Mouse (Mus musculus) intestine, embryonic 15.5 days (tissue): ENCODE measurements around the gene Ptprk. TPM values are rescaled to one million over a fixed set of nuclear protein-coding genes. Genes with fewer than 3 reads are reported as not detected.
A peak's percentile ranks its signal among the peaks of the same experiment; 100 is the strongest.

ENCODE experiments used
- ATAC-seq: fragments of 200-750 bp; cut with Nextera tagmentation; 2 replicates; pipeline ENCODE4 v1.8.0; 2017; ENCODE audit warnings: moderate TSS enrichment, moderate library complexity
- H3K27ac ChIP-seq: fragments of 300-500 bp; sonication (generic); 2 replicates; pipeline ENCODE4 v1.5.1; 2015; ENCODE audit warnings: mild to moderate bottlenecking, inconsistent platforms
- H3K27me3 ChIP-seq: fragments of 300-500 bp; sonication (generic); replicated peaks from 2 replicates; pipeline ENCODE4 v1.6.1; 2015; ENCODE audit warnings: inconsistent platforms
- H3K36me3 ChIP-seq: fragments of 300-500 bp; sonication (generic); 2 replicates; pipeline ENCODE4 v1.6.1; 2015; ENCODE audit warnings: inconsistent platforms
- H3K4me1 ChIP-seq: fragments of 300-500 bp; sonication (generic); replicated peaks from 2 replicates; pipeline ENCODE4 v1.6.1; 2015; ENCODE audit warnings: inconsistent platforms
- H3K4me2 ChIP-seq: fragments of 300-500 bp; sonication (generic); replicated peaks from 2 replicates; pipeline ENCODE4 v1.6.1; 2015; ENCODE audit warnings: mild to moderate bottlenecking, inconsistent platforms
- H3K4me3 ChIP-seq: fragments of 300-500 bp; sonication (generic); replicated peaks from 2 replicates; pipeline ENCODE4 v1.5.1; 2015; ENCODE audit warnings: inconsistent platforms
- H3K9ac ChIP-seq: fragments of 300-500 bp; sonication (generic); 2 replicates; pipeline ENCODE4 v1.6.1; 2015; ENCODE audit warnings: inconsistent platforms
- H3K9me3 ChIP-seq: fragments of 300-500 bp; sonication (generic); 2 replicates; pipeline ENCODE4 v1.6.1; 2016; ENCODE audit warnings: inconsistent platforms
- WGBS: fragments of 180-500 bp; shearing (Covaris S2); methylation state at CpG from one replicate; pipeline ENCODE4 v1.1.7; 2015; 5-methylcytosine and 5-hydroxymethylcytosine counted together
- polyA plus RNA-seq: library from polyadenylated mRNA; unstranded; fragments of >200 nt; fragmentation: Nextera tagmentation; extraction: Ambion mirVana; gene quantifications from 2 replicates; pipeline ENCODE4 v1.2.1, GENCODE M21; 2015

Ptprk gene
- polyA plus RNA-seq, 1 experiment from 2014 or later: 35.6 TPM

DNA sequence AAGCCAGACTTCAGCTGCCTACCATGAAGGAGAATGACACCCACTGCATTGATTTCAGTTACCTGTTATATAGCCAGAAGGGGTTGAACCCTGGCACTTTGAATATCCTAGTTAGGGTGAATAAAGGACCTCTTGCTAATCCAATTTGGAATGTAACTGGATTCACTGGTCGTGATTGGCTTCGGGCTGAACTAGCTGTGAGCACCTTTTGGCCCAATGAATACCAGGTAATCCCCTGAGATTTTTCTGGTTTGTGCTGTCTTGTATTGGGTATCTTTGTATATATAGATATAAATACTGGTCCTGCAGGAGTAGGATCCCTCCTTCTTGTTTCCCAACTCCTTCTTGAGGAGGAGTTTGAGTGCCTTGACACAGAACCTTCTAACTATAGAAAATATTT is 188.9 kb downstream of the Ptprk start:
- peaks cover 6% of the 10 kb centered on the region for H3K36me3 ChIP-seq
- no peak overlapping the region for H3K27ac ChIP-seq
- H3K9ac ChIP-seq: no peak overlapping the region
- 97% methylated on average over 2 of the region's 2 CpGs for WGBS
- H3K9me3 ChIP-seq: no peaks in the 10 kb centered on the region
- H3K4me3 ChIP-seq: no peak overlapping the region
- H3K4me1 ChIP-seq: no peaks in the 10 kb centered on the region
- H3K4me2 ChIP-seq: no peak overlapping the region
- no peak for ATAC-seq
- no peaks in the 10 kb centered on the region for H3K27me3 ChIP-seq

DNA sequence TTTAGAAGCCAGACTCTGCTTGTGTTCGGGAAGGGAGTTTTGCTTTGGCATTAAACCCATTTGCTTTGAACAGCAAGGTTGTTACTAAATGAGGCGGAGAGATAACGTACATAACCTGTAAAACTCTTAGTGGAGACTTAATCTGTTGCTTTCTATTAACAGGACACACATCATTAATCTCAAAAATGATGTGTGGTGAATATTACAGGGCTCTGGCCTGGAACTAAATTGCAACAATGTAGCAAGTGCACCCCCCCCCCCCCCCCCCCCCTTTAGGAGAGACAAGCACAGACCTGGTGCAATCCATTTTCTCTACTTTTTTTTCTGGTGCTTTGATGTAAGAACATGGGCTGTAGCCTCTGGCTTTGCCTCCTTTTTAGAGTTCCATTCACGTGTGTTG is 195.7 kb downstream of the Ptprk start:
- H3K4me1 ChIP-seq: no peaks in the 10 kb centered on the region
- H3K9me3 ChIP-seq: no peaks in the 10 kb centered on the region
- H3K4me2 ChIP-seq: no peak overlapping the region
- H3K27me3 ChIP-seq: no peaks in the 10 kb centered on the region
- peaks cover 6% of the 10 kb centered on the region for H3K36me3 ChIP-seq
- no peak for ATAC-seq
- no peak overlapping the region for H3K4me3 ChIP-seq
- no peak overlapping the region for H3K9ac ChIP-seq
- WGBS: 82% methylated on average over 4 of the region's 4 CpGs
- no peak overlapping the region for H3K27ac ChIP-seq

DNA sequence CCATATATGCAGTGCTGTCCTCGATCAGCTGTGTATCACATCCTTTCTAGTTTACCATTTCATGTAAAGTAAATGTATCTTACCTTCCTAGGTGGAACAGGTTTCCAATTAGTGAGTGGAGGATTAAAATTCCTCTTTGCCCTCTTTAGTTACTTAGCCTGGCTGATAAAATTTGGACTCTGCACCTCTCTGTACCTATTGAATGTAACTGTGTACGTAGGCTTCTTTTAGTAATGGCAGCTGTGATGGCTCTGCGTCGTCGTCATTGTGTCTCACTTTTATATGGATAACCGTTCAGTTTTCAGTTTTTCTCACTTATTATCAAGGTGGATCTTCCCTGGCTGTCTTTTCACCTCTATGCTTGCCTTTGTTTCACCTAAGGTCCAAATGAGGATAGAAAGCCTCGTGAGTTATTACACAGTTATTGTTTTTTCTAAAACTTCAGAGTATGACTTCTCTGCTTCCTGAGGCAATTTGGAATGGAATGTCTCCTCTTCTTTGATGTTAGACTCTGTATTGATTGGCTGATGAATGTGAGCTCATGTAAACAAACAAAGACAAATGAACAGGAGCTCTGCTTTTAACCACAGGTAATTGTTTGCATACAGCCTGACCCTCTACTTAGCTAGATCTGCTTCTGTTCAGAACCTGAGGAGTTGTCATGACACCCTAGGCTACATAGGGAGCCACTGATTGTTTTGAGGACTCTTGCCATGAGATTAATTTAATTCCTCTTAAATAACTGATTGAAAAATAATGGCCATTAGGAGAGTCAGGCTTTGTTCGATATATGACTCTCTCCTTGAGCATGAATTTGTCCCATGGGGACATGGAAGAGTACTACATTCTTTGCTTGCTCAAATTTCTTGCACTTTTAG is 197.3 kb downstream of the Ptprk start:
- no peaks in the 10 kb centered on the region for H3K27me3 ChIP-seq
- no peaks in the 10 kb centered on the region for H3K9me3 ChIP-seq
- no peak overlapping the region for H3K4me3 ChIP-seq
- ATAC-seq: no peak
- H3K27ac ChIP-seq: no peak overlapping the region
- H3K36me3 ChIP-seq: no peaks in the 10 kb centered on the region
- no peak overlapping the region for H3K4me2 ChIP-seq
- 70% methylated on average over 8 of the region's 8 CpGs for WGBS
- no peaks in the 10 kb centered on the region for H3K4me1 ChIP-seq
- H3K9ac ChIP-seq: no peak overlapping the region

DNA sequence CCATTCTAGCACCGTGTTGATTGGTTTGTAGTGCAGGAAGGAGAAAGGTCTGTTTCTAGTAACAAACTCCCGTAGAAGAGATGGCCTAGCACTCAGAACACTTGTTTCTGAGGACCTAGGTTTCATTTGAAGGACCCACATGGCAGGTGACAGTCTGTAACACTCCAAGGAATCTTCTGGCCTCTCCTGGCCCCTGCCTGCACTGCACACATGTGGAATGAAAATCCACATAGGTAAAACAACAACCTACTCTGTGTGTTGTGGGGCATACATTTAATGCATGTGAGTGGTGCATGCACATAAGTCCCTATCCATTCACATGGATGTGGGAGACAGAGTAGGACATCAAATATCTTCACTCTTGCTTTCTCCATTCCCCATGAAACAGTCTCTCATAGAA is 204.1 kb downstream of the Ptprk start:
- Histone ChIP-seq H3K27ac (no peak overlapping the region), H3K4me2 (no peak overlapping the region), H3K9me3 (no peaks in the 10 kb centered on the region), H3K27me3 (no peaks in the 10 kb centered on the region), H3K9ac (no peak overlapping the region), H3K36me3 (no peaks in the 10 kb centered on the region), H3K4me3 (no peak overlapping the region), H3K4me1 (no peaks in the 10 kb centered on the region)
- no peak for ATAC-seq
- 94% methylated on average over 2 of the region's 2 CpGs for WGBS

DNA sequence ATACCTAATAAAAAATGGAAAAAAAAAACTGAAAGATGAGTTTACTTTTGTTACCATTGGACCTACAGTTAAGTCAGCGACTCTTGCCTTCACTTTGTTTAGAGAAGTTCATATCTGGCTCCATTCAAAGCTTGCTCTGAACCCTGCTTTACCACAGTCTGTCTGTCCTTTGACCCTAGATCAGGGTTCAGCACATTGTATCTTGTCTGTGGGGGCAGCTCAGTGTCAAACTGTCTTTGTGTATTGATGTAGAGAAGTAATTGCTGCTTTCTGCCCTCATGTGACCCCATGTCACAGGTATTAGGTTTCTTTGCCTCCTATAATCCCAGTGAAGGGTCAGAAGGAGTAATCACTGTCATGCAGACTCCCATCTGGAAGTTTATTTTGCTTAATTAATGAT is 222.9 kb downstream of the Ptprk start:
- H3K9ac ChIP-seq: no peak overlapping the region

DNA sequence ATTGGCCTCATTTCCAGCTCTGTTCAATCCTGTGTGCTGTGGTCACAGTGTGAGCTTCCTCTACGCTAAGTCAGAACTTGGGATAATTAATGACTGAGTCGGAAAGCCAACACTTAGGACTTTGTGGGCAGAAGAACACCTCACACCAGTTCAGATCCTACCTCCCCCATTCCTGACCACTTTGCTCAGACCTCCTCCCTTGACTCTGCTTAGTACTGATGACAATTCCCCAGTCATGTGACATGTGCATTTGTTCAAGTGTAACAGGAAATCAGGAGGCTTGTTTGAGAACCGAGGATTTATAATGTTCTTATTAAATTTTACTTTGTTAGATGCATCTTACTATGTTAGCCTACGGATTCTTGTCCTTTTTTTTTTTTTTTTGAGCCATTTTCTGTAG is 224.6 kb downstream of the Ptprk start:
- H3K27ac ChIP-seq: no peak overlapping the region
- ATAC-seq: no peak
- WGBS: 83% methylated on average over 4 of the region's 4 CpGs
- no peak overlapping the region for H3K9ac ChIP-seq
- no peaks in the 10 kb centered on the region for H3K36me3 ChIP-seq
- H3K4me3 ChIP-seq: no peak overlapping the region
- no peaks in the 10 kb centered on the region for H3K4me1 ChIP-seq
- no peaks in the 10 kb centered on the region for H3K9me3 ChIP-seq
- no peak overlapping the region for H3K4me2 ChIP-seq
- no peaks in the 10 kb centered on the region for H3K27me3 ChIP-seq

More for the DNA sequence above, 222.9 kb downstream of the Ptprk start:
- H3K9me3 ChIP-seq: no peaks in the 10 kb centered on the region
- no peak overlapping the region for H3K4me3 ChIP-seq
- no peaks in the 10 kb centered on the region for H3K36me3 ChIP-seq
- no peak for ATAC-seq
- no peaks in the 10 kb centered on the region for H3K27me3 ChIP-seq
- no peak overlapping the region for H3K27ac ChIP-seq
- 44% methylated on average over 1 of the region's 1 CpGs for WGBS
- H3K4me2 ChIP-seq: no peak overlapping the region
- H3K4me1 ChIP-seq: no peaks in the 10 kb centered on the region

DNA sequence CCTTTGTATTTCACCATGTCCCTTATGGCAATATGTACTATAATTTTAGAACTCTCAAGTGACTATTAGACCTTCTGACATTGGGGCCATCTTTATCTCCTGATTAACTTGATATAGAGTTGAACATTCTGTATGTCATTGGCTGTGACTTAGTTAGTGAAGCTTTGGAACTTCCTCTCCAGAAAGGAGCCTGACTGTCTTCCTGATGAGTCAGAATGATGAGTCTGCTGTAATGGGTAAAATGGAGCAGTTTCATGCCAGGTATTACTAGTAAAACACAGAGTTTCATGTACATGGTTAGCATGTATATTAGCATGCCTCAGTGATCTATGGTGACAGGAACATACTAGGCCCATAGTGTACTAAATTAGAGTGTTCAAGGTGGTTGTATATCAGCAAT is 229.2 kb downstream of the Ptprk start:
- no peak for ATAC-seq
- no peaks in the 10 kb centered on the region for H3K4me1 ChIP-seq
- H3K9me3 ChIP-seq: no peaks in the 10 kb centered on the region
- no peaks in the 10 kb centered on the region for H3K36me3 ChIP-seq
- no peak overlapping the region for H3K4me3 ChIP-seq
- H3K9ac ChIP-seq: no peak overlapping the region
- no peaks in the 10 kb centered on the region for H3K27me3 ChIP-seq
- no peak overlapping the region for H3K27ac ChIP-seq
- H3K4me2 ChIP-seq: no peak overlapping the region

DNA sequence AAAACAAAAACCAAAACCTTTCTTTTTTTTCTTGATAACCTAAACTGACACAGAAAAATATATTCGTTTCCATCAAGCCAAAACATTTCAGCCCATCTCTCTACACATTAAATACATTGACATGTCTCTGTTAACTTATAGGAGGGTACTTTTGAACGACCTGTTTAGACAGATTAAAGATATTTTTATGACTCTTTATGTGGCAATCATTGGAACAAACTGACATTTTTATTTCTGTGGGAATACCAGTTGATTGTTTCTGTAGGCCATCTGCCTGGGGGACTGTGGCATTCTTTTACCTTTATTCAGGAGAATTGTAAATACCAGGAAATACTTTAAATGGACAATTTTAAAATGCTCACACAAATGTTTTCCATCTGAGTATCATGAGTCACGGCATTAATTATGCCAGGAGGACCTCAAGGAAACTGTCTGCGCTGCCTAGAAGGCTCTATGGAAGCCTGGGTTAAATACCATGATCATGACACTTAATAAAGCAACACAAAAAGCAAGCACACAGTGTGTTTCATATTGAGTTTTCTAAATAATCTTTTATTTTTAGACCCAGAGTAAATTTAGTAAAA is 229.8 kb downstream of the Ptprk start:
- Histone ChIP-seq H3K9me3 (no peaks in the 10 kb centered on the region), H3K4me2 (no peak overlapping the region), H3K27me3 (no peaks in the 10 kb centered on the region), H3K4me1 (no peaks in the 10 kb centered on the region), H3K27ac (no peak overlapping the region), H3K4me3 (no peak overlapping the region), H3K9ac (no peak overlapping the region), H3K36me3 (no peaks in the 10 kb centered on the region)
- ATAC-seq: no peak
- WGBS: 67% methylated on average over 4 of the region's 4 CpGs

DNA sequence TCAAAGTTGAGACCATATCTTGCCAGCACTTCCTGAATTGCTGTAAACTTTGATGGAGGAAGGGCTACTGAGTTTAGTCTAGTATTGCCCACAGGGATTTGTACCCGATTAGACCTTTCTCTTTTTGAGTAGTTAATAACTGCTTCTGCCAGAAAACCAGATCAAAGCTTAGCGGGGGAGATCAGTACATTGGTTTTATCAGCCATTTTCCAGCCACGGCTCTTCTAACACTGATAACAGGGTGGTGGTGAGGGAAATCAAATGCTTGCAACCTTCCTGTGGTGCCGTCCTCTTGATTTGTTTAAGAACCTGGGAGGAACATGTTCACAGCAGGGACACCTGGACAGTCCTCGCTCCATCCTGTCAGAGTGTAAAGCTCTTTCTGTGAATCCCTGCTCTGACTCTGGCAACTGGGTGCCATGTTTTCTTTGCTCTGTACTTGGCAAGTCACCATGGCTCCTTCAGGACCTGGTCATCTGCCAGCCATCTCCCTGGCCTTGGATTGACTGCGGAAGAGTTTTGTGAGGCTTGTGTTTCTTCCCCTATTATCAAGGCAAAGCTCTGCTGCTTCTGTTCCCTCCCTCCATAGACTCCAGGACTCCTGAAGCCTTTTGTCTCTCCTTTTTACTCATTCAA is 231.9 kb downstream of the Ptprk start:
- WGBS: 57% methylated on average over 6 of the region's 6 CpGs
- no peak overlapping the region for H3K4me3 ChIP-seq
- no peak overlapping the region for H3K27ac ChIP-seq
- H3K4me2 ChIP-seq: no peak overlapping the region
- no peaks in the 10 kb centered on the region for H3K36me3 ChIP-seq
- no peak overlapping the region for H3K9ac ChIP-seq
- H3K9me3 ChIP-seq: no peaks in the 10 kb centered on the region
- H3K27me3 ChIP-seq: no peaks in the 10 kb centered on the region
- ATAC-seq: no peak
- peaks cover 3% of the 10 kb centered on the region; the same call in 1 of the 2 replicates for H3K4me1 ChIP-seq

DNA sequence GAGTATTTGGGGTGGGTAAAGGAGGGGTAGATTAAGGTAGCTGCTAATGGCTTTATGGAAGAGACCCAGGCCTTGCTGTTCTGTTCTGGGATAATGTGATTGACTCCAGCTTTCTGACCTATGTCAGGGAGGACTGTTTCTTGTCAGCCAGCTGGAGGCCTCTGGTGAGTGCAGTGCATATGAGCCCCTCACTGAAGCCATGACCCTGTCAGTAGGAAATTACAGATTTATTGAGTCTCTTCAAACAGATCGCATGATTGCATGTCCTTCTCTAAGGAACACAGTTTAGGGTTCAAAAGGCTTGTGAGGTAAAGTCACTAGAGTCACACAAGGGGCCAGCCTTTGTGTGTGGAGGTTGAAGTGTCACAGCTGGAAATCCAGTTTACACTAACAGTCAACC is 236.7 kb downstream of the Ptprk start:
- peaks cover 3% of the 10 kb centered on the region; the same call in 1 of the 2 replicates for H3K4me1 ChIP-seq
- H3K4me3 ChIP-seq: no peak overlapping the region
- no peak overlapping the region for H3K9ac ChIP-seq
- no peaks in the 10 kb centered on the region for H3K27me3 ChIP-seq
- no peaks in the 10 kb centered on the region for H3K36me3 ChIP-seq
- 9% methylated on average over 1 of the region's 1 CpGs for whole genome bisulfite sequencing
- no peaks in the 10 kb centered on the region for H3K9me3 ChIP-seq
- H3K27ac ChIP-seq: no peak overlapping the region
- ATAC-seq: peak; percentile 51; the same call in 1 of the 2 replicates
- no peak overlapping the region for H3K4me2 ChIP-seq

DNA sequence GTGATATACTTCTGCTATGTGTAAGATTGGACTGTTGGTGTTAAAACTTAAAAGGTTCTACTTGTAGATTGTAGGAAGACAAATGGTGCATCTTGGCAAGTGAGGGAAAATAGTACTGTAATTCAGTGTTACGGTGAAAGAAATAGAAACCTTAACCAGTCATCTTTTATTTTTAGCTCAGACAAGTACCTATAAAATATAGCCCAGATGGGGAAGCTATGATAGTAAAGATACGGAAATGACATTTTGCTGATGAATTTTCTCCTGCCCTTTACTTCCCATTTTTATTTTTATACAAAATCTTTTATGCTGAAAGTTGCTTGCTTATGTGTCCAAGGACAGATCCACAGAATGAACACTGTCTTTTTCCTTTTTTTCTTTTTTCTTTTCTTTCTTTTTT is 248.4 kb downstream of the Ptprk start:
- H3K36me3 ChIP-seq: no peaks in the 10 kb centered on the region
- H3K9me3 ChIP-seq: no peaks in the 10 kb centered on the region
- H3K4me2 ChIP-seq: no peak overlapping the region
- ATAC-seq: no peak
- no peak overlapping the region for H3K9ac ChIP-seq
- no peak overlapping the region for H3K4me3 ChIP-seq
- WGBS: 80% methylated on average over 2 of the region's 2 CpGs
- no peak overlapping the region for H3K27ac ChIP-seq
- no peaks in the 10 kb centered on the region for H3K4me1 ChIP-seq
- H3K27me3 ChIP-seq: no peaks in the 10 kb centered on the region

DNA sequence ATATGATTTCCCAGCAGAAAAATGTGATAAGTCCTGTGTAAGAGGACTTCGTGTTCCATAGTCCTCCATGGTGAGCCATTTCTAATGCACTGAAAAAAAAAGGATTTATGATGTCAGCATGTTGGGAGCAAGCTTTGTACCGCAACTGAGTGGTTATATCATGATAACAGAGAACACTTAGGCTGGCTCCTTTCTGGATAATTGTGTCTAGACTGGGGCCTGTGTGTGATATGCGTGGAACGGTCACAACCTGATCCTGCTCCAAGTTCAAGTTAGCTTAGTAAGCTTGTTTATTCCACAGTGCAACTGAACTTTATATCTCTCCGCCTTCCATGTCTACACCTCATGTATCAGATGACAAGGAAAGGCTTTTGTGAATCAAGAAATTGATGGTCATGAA is 260.6 kb downstream of the Ptprk start:
- ATAC-seq: no peak; the same call in 1 of the 2 replicates
- Histone ChIP-seq H3K9me3 (no peaks in the 10 kb centered on the region), H3K27ac (no peak overlapping the region), H3K9ac (no peak overlapping the region), H3K4me2 (no peak overlapping the region), H3K4me1 (no peaks in the 10 kb centered on the region), H3K36me3 (no peaks in the 10 kb centered on the region), H3K27me3 (no peaks in the 10 kb centered on the region), H3K4me3 (no peak overlapping the region)
- 86% methylated on average over 5 of the region's 5 CpGs for whole genome bisulfite sequencing
